Mouse (Mus musculus) gastrocnemius, adult 2 months (tissue): ENCODE data around the gene Tpsg1. TPM values are rescaled to one million over a fixed set of nuclear protein-coding genes. Genes with fewer than 3 reads are reported as not detected.

Experiments used
- DNase-seq: peaks from one replicate; pipeline ENCODE4 v3.0.0; 2022
- H3K27ac ChIP-seq: fragments of 200-600 bp; 2 replicates; pipeline ENCODE4 v1.8.1; 2022; ENCODE audit warnings: mild to moderate bottlenecking
- H3K4me3 ChIP-seq: fragments of 200-600 bp; 2 replicates; pipeline ENCODE4 v1.8.1; 2022; ENCODE audit warnings: mild to moderate bottlenecking, moderate library complexity
- CTCF ChIP-seq: fragments of 200-600 bp; IDR thresholded peaks from 2 replicates; pipeline ENCODE4 v1.8.1; 2022; ENCODE audit warnings: antibody characterized with exemption, mild to moderate bottlenecking, moderate library complexity
- intact Hi-C: fragments of 180-260 bp; cut with DNase I; formaldehyde crosslinking; loops from one replicate; pipeline ENCODE4 v1.15.1; 2025
- long read RNA-seq, 2 experiments: library from polyadenylated mRNA; stranded (forward); transcript quantifications; one replicate each; pipeline ENCODE4 v2.0.0; 2021
- total RNA-seq, 2 experiments: library from RNA; stranded (reverse); gene quantifications; 2 replicates each; pipeline ENCODE4 v1.2.3; 2021

Tpsg1 gene
- under 1 TPM in 1 of 2 experiments, not detected in 1; 0.48 TPM for total RNA-seq
- long read RNA-seq, experiment 1 = 0 reads
- long read RNA-seq, experiment 2, partial matches to known transcripts = 0 of 1 reads
- long read RNA-seq, experiment 2, other reads (novel, unspliced or antisense) = 0 of 1 reads

DNA sequence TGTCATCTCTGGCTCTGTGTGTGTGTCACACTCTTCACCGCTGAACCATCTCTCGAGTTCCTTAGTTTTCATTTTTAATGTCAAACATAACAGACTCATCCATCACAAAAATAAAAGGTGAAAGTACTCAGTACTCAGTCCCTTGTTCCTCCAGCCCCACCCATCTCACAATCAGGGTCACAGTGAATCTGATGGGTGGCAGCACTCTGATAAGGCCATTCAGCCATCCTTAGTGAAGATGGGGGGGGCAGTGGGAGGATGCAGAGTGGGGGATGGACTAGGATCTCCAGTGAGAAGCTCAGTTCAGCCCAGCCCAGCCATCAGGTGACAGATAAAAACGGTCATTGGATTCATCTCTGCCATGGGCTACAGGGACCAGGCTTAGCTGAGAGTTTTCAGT is at the start of gene Tpsg1:
TSS of gene Tpsg1 (plus strand) at position 301 of the 400 bp plus-strand sequence.
- H3K4me3 ChIP-seq = no peak within 1 kb of the TSS
- DNase-seq = no peak
- no peak within 1 kb of the TSS for H3K27ac ChIP-seq
- no peak for TF ChIP-seq CTCF
- intact Hi-C loops = no loop called here

GRCm38 (mm10) chr17:25320819-25321218 is 48.3 kb upstream of the Tpsg1 start:
- no peak for DNase-seq
- no peak for TF ChIP-seq CTCF
- intact Hi-C loops = no loop called here
- Histone ChIP-seq H3K4me3 (no peak overlapping the region), H3K27ac (no peak overlapping the region)

GRCm38 (mm10) chr17:25322930-25323329 is 46.1 kb upstream of the Tpsg1 start:
- intact Hi-C loops = no loop called here
- Histone ChIP-seq H3K4me3 (no peak overlapping the region), H3K27ac (no peak overlapping the region)
- TF ChIP-seq CTCF = no peak
- DNase-seq = no peak

DNA sequence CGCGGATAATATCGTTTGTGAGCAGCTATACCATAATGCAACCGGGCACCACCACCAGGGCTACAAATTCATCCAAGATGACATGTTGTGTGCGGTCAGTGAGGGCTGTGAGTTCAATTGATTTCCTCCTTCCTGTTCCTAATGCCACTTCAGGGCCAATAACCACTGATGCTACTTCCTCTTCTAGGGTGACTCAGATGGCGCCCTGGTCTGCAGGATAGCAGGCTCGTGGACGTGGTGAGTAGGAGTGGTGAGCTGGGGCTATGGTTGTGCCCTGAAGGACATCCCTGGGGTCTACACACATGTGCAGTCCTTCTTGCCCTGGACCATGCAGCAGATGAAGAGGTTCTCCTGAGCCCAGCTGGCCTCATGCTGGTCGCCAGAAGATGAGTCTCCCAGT is 36.8 kb upstream of the Tpsg1 start:
- intact Hi-C loops = no loop called here
- Histone ChIP-seq H3K4me3 (no peak overlapping the region), H3K27ac (no peak overlapping the region)
- DNase-seq = no peak
- no peak for TF ChIP-seq CTCF

DNA sequence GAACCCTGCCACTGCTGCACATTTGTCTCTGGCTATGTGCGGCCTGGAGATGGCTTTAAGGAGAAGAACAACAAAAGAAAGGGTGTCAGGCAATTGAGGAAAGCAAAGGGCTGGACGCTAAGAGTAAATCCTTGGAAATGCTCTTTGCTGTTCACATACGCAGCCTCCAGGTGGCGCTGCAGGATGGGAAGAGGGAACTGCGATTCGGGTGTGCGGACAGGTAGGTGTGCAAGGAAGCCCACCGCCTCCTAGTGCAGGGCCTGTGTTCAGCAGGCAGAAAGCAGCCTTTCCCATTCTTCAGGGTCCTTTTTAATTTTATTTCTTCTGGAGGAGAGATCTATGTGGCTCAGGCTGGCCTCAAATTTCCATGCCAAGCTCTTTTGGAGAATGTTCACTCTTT is 35.1 kb upstream of the Tpsg1 start:
- TF ChIP-seq CTCF = peak; percentile 84
- Histone ChIP-seq H3K4me3 (no peak overlapping the region), H3K27ac (no peak overlapping the region)
- peak; percentile 48 for DNase-seq
- intact Hi-C loops = loop anchor here (1.0 to 2.0 kb wide), 2 partner anchors 29 to 137 kb away; no protein-coding TSS in a partner anchor

GRCm38 (mm10) chr17:25338218-25338617 is 30.9 kb upstream of the Tpsg1 start:
- TF ChIP-seq CTCF = no peak
- intact Hi-C loops = no loop called here
- H3K4me3 ChIP-seq = no peak overlapping the region
- DNase-seq = no peak
- no peak overlapping the region for H3K27ac ChIP-seq

- no peak overlapping the region for H3K27ac ChIP-seq
- H3K4me3 ChIP-seq = no peak overlapping the region
- TF ChIP-seq CTCF = no peak
- DNase-seq = no peak
- intact Hi-C loops = no loop called here
Measured at GRCm38 (mm10) chr17:25340003-25340402, 29.1 kb upstream of the Tpsg1 start.

GRCm38 (mm10) chr17:25341490-25341889 is 27.6 kb upstream of the Tpsg1 start:
- TF ChIP-seq CTCF = no peak
- intact Hi-C loops = no loop called here
- DNase-seq = no peak
- H3K27ac ChIP-seq = no peak overlapping the region
- H3K4me3 ChIP-seq = no peak overlapping the region

- intact Hi-C loops = no loop called here
- DNase-seq = no peak
- H3K4me3 ChIP-seq = no peak within 1 kb of the TSS
- no peak for TF ChIP-seq CTCF
- H3K27ac ChIP-seq = no peak within 1 kb of the TSS
Measured at GRCm38 (mm10) chr17:25345462-25345861, 23.6 kb upstream of the Tpsg1 start, which contains the start of gene Tpsab1. Gene Tpsab1, minus strand, starts transcription at chr17:25345562.

DNA sequence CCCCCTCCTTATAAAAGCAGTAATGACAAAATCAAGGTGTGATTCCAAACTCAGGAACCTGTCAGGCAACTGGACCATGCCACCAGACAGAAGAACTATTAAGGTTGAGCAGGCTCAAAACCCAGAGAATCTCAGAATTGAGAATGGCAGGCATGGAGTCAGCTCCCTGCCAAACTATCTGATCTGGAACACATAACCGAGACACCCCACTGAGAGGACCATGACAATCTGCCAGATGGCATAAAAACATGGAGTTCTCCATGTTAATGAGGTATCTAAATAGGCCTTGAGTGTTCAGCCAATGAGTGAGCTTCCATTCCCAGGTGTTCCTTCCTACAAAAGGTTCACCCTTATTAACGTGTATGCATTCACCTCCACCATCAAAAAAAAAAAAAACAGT is 7.8 kb upstream of the Tpsg1 start:
- no peak for DNase-seq
- no peak for TF ChIP-seq CTCF
- intact Hi-C loops = no loop called here
- no peak overlapping the region for H3K27ac ChIP-seq
- no peak overlapping the region for H3K4me3 ChIP-seq

DNA sequence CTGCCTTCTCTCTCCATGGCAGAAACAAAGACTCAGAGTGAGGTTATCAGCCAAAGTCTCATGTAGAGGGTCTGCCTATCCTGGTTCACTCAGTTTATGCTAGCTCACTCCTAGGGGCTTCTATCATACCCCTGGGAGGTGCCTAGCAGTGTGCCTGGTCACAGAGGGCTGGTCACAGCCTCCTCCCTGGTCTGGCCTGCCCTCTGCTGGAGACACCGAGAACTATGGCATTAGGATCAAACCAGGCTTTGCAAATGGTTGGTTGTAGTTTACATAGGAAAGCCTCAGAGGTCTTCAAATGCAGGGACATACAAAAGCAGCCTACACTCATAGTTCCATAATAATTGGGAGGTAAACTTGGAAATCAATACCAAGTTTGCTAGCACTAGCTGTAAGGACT is 5.3 kb upstream of the Tpsg1 start:
- TF ChIP-seq CTCF = peak; percentile 75
- intact Hi-C loops = loop anchor here (2.0 kb wide), 1 partner anchor 29 kb away; no protein-coding TSS in a partner anchor
- peak; percentile 34 for DNase-seq
- no peak overlapping the region for H3K27ac ChIP-seq
- H3K4me3 ChIP-seq = no peak overlapping the region

DNA sequence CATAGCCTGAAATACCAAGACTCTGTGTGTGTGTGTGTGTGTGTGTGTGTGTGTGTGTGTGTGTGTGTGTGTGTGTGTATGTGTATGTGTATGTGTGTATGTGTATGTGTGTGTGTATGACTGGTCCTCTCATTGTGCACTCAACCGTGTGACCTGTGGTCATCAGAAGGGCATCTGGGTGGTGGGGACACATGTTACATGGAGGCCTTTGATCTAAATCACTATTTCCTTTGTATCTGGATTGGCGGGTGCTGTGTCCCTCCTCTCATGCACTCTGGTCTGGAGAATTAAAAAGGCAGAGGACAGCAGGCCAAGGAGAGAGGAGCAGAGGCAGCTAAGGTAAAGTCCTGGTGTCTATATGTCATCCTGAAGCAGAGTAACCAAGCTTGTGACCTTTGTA is 3.1 kb upstream of the Tpsg1 start, which contains the start of gene Tpsb2:
TSS of gene Tpsb2 (plus strand) at position 301 of the 400 bp plus-strand sequence.
- no peak for TF ChIP-seq CTCF
- Histone ChIP-seq H3K27ac (no peak within 1 kb of the TSS), H3K4me3 (no peak within 1 kb of the TSS)
- no peak for DNase-seq
- intact Hi-C loops = no loop called here

GRCm38 (mm10) chr17:25372491-25372890 is 3.4 kb downstream of the Tpsg1 start:
- intact Hi-C loops = no loop called here
- H3K27ac ChIP-seq = no peak overlapping the region
- no peak for TF ChIP-seq CTCF
- no peak overlapping the region for H3K4me3 ChIP-seq
- no peak for DNase-seq

- no peak for DNase-seq
- Histone ChIP-seq H3K27ac (no peak overlapping the region), H3K4me3 (no peak overlapping the region)
- TF ChIP-seq CTCF = no peak
- intact Hi-C loops = no loop called here
Measured at GRCm38 (mm10) chr17:25374011-25374410, 4.9 kb downstream of the Tpsg1 start.
